Mouse (Mus musculus): Measurements from ENCODE around the gene Nbea. TPM values are rescaled to one million over a fixed set of nuclear protein-coding genes. Genes with fewer than 3 reads are reported as not detected.
"Not testable (repeated sequence)": the region's sequence is repeated elsewhere in the genome, so short reads cannot be mapped to it uniquely, and the experiment has no call there.

Gene Nbea
- polyA plus RNA-seq, 2 experiments from 2014 or later: 0.15 to 0.24 TPM

GRCm38 (mm10) chr3:56018494-56018893, 165.0 kb downstream of the Nbea start:
- ATAC-seq: no peak

- no peak for ATAC-seq
Observed at GRCm38 (mm10) chr3:56011132-56011531, 172.4 kb downstream of the Nbea start.

- ATAC-seq: peak; percentile 59
Observed at GRCm38 (mm10) chr3:56007991-56008390, 175.5 kb downstream of the Nbea start.

GRCm38 (mm10) chr3:56000259-56000658, 183.2 kb downstream of the Nbea start:
- peak; percentile 59 for ATAC-seq

GRCm38 (mm10) chr3:55978361-55978760, 205.1 kb downstream of the Nbea start:
- ATAC-seq: no peak

GRCm38 (mm10) chr3:55976986-55977385, 206.5 kb downstream of the Nbea start:
- ATAC-seq: not testable (repeated sequence)

GRCm38 (mm10) chr3:55965723-55966156, 217.8 kb downstream of the Nbea start:
- no peak for ATAC-seq

- ATAC-seq: no peak
Observed at GRCm38 (mm10) chr3:55963032-55963431, 220.5 kb downstream of the Nbea start.

- ATAC-seq: no peak
Observed at GRCm38 (mm10) chr3:55949994-55950393, 233.5 kb downstream of the Nbea start.

- no peak for ATAC-seq
Observed at GRCm38 (mm10) chr3:55949148-55949547, 234.4 kb downstream of the Nbea start.

GRCm38 (mm10) chr3:55927343-55927742, 256.2 kb downstream of the Nbea start:
- ATAC-seq: no peak

GRCm38 (mm10) chr3:55909290-55909689, 274.2 kb downstream of the Nbea start:
- no peak for ATAC-seq

GRCm38 (mm10) chr3:55890574-55890973, 292.9 kb downstream of the Nbea start:
- ATAC-seq: no peak

- no peak for ATAC-seq
Observed at GRCm38 (mm10) chr3:55889227-55889626, 294.3 kb downstream of the Nbea start.

GRCm38 (mm10) chr3:55887829-55888210, 295.7 kb downstream of the Nbea start:
- ATAC-seq: no peak

GRCm38 (mm10) chr3:55887193-55887828, 296.2 kb downstream of the Nbea start:
- no peak for ATAC-seq

GRCm38 (mm10) chr3:55872944-55873924, 310.3 kb downstream of the Nbea start:
- ATAC-seq: no peak

GRCm38 (mm10) chr3:55852488-55852887, 331.0 kb downstream of the Nbea start:
- no peak for ATAC-seq

GRCm38 (mm10) chr3:55847115-55847514, 336.4 kb downstream of the Nbea start:
- ATAC-seq: no peak

- no peak for ATAC-seq
Observed at GRCm38 (mm10) chr3:55837188-55837587, 346.3 kb downstream of the Nbea start.

- no peak for ATAC-seq
Observed at GRCm38 (mm10) chr3:55835207-55835606, 348.3 kb downstream of the Nbea start.

GRCm38 (mm10) chr3:55830226-55830625, 353.3 kb downstream of the Nbea start:
- no peak for ATAC-seq

GRCm38 (mm10) chr3:55828481-55829256, 354.8 kb downstream of the Nbea start:
- ATAC-seq: no peak

All from activated CD4-positive, CD25-positive, alpha-beta regulatory T cell, adult 4 months (primary cell).